Mouse (Mus musculus) hindbrain, embryonic 15.5 days (tissue): ENCODE measurements around the gene Lactbl1. TPM values are rescaled to one million over a fixed set of nuclear protein-coding genes. Genes with fewer than 3 reads are reported as not detected.

Experiments used
- ATAC-seq: fragments of 200-750 bp; cut with Nextera tagmentation; 2 replicates; pipeline ENCODE4 v1.8.0; 2017; ENCODE audit warnings: low read depth, moderate number of reproducible peaks, moderate TSS enrichment; ENCODE audit not compliant: low FRiP score
- H3K27ac ChIP-seq: fragments of 300-500 bp; sonication (generic); replicated peaks from 2 replicates; pipeline ENCODE4 v1.5.1; 2015; ENCODE audit warnings: mild to moderate bottlenecking, inconsistent platforms
- H3K27me3 ChIP-seq: fragments of 300-500 bp; sonication (generic); 2 replicates; pipeline ENCODE4 v1.6.1; 2015; ENCODE audit warnings: control low read depth, inconsistent platforms
- H3K36me3 ChIP-seq: fragments of 300-500 bp; sonication (generic); 2 replicates; pipeline ENCODE4 v1.6.1; 2015; ENCODE audit warnings: control low read depth, inconsistent platforms
- H3K4me1 ChIP-seq: fragments of 300-500 bp; sonication (generic); replicated peaks from 2 replicates; pipeline ENCODE4 v1.6.1; 2015; ENCODE audit warnings: control low read depth, inconsistent platforms
- H3K4me2 ChIP-seq: fragments of 300-500 bp; sonication (generic); 2 replicates; pipeline ENCODE4 v1.6.1; 2015; ENCODE audit warnings: moderate library complexity, mild to moderate bottlenecking, inconsistent platforms
- H3K4me3 ChIP-seq: fragments of 300-500 bp; sonication (generic); 2 replicates; pipeline ENCODE4 v1.5.1; 2015; ENCODE audit warnings: mild to moderate bottlenecking, inconsistent platforms
- H3K9ac ChIP-seq: fragments of 300-500 bp; sonication (generic); 2 replicates; pipeline ENCODE4 v1.6.1; 2015; ENCODE audit warnings: inconsistent platforms
- H3K9me3 ChIP-seq: fragments of 300-500 bp; sonication (generic); 2 replicates; pipeline ENCODE4 v1.6.1; 2016; ENCODE audit warnings: control low read depth, inconsistent platforms
- WGBS: fragments of 180-500 bp; shearing (Covaris S2); methylation state at CpG from one replicate; pipeline ENCODE4 v1.1.7; 2015; 5-methylcytosine and 5-hydroxymethylcytosine counted together
- polyA plus RNA-seq: library from polyadenylated mRNA; unstranded; fragments of >200 nt; fragmentation: Nextera tagmentation; extraction: Ambion mirVana; gene quantifications from 2 replicates; pipeline ENCODE4 v1.2.1, GENCODE M21; 2015

Lactbl1 gene
- 0.06 and 0.17 TPM in 2 replicates for polyA plus RNA-seq

DNA sequence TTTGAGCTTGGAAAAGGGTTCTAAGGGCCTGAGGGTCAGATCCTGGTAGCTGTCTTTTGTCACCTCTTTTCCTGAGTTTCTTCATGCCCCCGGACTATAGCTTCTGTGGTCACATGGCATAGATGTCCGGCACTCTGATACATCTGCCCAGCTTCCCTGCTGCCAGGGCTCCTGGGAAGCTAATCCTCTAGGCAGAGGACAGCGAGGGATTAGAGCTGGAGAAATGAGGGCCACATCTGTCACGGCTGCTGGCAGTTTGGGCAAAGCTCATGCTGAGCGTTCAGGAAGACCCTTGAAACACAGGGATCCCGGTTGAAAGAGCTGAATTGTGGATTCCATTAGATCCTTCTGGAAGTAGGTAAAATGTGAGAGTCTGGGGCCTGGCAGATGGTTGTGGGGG lies at the start of gene Lactbl1:
Gene Lactbl1 (plus strand): TSS at position 234 of the 400 bp plus-strand sequence.
- peaks cover 3% of the 10 kb centered on the region; the same call in 1 of the 2 replicates for H3K27me3 ChIP-seq
- no peak within 1 kb of the TSS for H3K4me3 ChIP-seq
- no peak for ATAC-seq
- WGBS, result 46% methylated on average over 6 of the region's 6 CpGs
- no peaks in the 10 kb centered on the region for H3K9me3 ChIP-seq
- H3K9ac ChIP-seq, result no peak within 1 kb of the TSS
- H3K4me2 ChIP-seq, result no peak within 1 kb of the TSS
- H3K36me3 ChIP-seq, result no peaks in the 10 kb centered on the region
- no peak within 1 kb of the TSS for H3K27ac ChIP-seq
- H3K4me1 ChIP-seq, result no peaks in the 10 kb centered on the region

DNA sequence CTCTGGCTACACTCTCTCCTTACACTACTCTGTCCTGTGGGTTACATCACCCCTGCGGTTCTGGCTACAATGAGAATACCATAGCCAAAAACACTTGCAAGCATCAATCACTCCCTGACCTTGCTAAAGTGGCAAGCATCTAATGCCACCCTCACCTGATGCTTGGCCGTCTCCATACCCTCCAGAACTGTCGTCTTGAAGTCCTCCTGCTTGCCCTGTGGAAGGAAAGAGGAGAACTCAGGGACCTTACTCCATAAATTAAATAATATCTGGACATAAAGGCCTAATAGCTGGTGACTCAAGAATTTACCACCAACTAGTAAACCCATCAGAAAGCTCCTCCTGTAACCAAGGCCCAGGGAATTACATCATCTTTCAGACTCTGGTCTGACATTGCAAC lies 40.5 kb upstream of the Lactbl1 start:
- H3K9me3 ChIP-seq, result no peaks in the 10 kb centered on the region
- no peak overlapping the region for H3K27ac ChIP-seq
- no peak overlapping the region for H3K4me2 ChIP-seq
- no peak overlapping the region for H3K9ac ChIP-seq
- H3K36me3 ChIP-seq, result no peaks in the 10 kb centered on the region
- WGBS, result 85% methylated on average over 3 of the region's 3 CpGs
- ATAC-seq, result no peak
- H3K27me3 ChIP-seq, result no peaks in the 10 kb centered on the region
- peaks cover 24% of the 10 kb centered on the region for H3K4me1 ChIP-seq
- no peak overlapping the region for H3K4me3 ChIP-seq

DNA sequence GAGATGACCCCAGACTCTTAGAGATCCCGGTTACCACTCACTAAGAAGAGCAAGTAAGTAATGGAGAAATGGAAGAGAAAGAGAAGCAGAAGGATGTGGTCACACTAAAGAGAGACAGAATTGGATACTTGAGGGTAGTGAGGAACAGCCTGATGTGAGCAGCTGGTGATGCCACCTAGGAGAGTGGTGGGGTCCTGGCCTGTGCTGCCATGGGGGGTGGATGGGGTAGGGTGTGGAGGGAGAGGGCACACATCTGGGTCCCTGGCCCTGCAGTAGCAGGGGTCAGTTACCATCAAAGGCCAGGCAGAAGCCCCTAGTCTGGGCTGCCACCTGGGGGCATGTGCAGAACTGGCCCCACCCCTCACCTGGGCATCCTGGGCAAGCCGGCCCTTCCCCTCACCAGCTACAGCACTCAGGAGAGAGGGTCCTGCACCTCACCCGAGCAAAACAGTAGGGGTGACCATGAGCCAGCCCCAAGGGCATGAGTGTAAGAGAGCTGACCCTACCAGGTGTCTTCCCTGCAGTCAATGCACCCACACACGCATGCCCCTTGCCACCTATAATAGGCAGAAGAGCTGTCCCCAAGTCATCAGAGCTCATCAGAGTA lies 35.1 kb upstream of the Lactbl1 start:
- Histone ChIP-seq H3K4me3 (no peak overlapping the region), H3K27me3 (no peaks in the 10 kb centered on the region), H3K27ac (no peak overlapping the region), H3K9me3 (no peaks in the 10 kb centered on the region), H3K4me1 (peaks cover 23% of the 10 kb centered on the region), H3K9ac (no peak overlapping the region), H3K4me2 (no peak overlapping the region), H3K36me3 (peaks cover 7% of the 10 kb centered on the region; the same call in 1 of the 2 replicates)
- WGBS, result 88% methylated on average over 4 of the region's 4 CpGs
- peak; percentile 82 for ATAC-seq

DNA sequence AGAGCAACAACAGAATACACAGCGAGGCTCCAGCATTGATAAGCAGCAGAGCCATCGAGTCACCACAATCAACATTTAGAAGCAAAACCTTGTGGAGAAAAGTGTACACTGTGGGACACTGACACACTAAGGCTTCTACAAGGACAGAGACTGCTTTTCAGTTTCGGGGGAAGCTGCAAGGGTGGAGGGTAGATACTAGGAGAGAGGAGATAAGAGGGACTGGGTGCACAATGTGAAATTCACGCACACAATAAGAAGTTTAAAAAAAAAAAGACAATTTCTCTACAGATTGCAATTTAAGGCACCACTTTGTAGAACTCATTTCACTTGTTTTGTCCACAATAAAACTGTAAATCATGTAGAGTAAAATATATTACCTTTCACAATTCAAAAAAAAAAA lies 34.4 kb upstream of the Lactbl1 start:
- Histone ChIP-seq H3K36me3 (peaks cover 7% of the 10 kb centered on the region; the same call in 1 of the 2 replicates), H3K9me3 (no peaks in the 10 kb centered on the region), H3K4me3 (no peak overlapping the region), H3K4me2 (no peak overlapping the region), H3K27ac (no peak overlapping the region), H3K9ac (no peak overlapping the region), H3K27me3 (no peaks in the 10 kb centered on the region), H3K4me1 (peaks cover 17% of the 10 kb centered on the region)
- WGBS, result 92% methylated on average over 4 of the region's 4 CpGs
- no peak for ATAC-seq

DNA sequence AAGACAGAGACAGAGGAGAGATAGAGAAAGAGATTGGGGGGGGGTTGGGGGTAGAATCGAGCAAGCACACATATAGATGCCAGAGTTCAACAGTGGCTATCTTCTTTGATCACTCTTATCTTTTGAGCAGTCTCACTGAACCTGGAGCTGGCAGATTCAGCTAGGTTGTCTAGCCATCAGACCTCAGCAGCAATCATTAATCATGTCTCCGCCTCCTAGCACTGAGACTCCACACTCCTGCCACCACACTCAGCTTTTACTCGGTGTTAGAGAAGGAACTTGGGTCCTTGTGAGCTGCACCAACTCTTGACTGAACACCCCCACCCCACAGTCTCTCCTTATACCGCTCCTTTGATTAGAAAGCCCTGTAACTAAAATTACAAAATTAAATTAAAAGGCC lies 30.3 kb upstream of the Lactbl1 start:
- ATAC-seq, result no peak
- Histone ChIP-seq H3K4me3 (no peak overlapping the region), H3K4me1 (peaks cover 32% of the 10 kb centered on the region), H3K27me3 (no peaks in the 10 kb centered on the region), H3K36me3 (peaks cover 7% of the 10 kb centered on the region; the same call in 1 of the 2 replicates), H3K9ac (no peak overlapping the region), H3K9me3 (no peaks in the 10 kb centered on the region), H3K27ac (no peak overlapping the region), H3K4me2 (no peak overlapping the region)
- 60% methylated on average over 4 of the region's 4 CpGs for WGBS

DNA sequence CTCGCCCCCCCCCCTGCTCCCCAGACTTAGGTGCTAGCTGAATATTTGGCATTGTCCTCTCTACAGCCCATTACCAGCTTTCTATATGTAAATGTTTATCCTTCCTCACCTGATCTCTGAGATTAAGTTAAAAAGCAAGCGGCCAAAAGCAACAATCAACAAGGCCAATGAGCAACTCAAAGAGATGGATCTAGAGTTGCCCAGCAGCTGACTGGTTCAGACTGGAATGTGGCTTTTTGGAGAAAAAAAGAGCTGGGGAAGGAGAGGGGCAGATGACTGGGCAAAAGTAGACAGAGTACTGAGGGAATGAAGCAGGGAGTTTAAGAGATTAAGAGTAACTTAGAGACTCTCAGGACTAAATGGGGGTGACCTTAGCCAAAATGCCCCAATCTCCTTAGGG lies 28.4 kb upstream of the Lactbl1 start:
- H3K27ac ChIP-seq, result no peak overlapping the region
- H3K9me3 ChIP-seq, result no peaks in the 10 kb centered on the region
- H3K27me3 ChIP-seq, result no peaks in the 10 kb centered on the region
- H3K9ac ChIP-seq, result no peak overlapping the region
- peaks cover 38% of the 10 kb centered on the region for H3K4me1 ChIP-seq
- peaks cover 7% of the 10 kb centered on the region; the same call in 1 of the 2 replicates for H3K36me3 ChIP-seq
- H3K4me3 ChIP-seq, result no peak overlapping the region
- no peak for ATAC-seq
- WGBS, result 85% methylated on average over 2 of the region's 2 CpGs
- no peak overlapping the region for H3K4me2 ChIP-seq

DNA sequence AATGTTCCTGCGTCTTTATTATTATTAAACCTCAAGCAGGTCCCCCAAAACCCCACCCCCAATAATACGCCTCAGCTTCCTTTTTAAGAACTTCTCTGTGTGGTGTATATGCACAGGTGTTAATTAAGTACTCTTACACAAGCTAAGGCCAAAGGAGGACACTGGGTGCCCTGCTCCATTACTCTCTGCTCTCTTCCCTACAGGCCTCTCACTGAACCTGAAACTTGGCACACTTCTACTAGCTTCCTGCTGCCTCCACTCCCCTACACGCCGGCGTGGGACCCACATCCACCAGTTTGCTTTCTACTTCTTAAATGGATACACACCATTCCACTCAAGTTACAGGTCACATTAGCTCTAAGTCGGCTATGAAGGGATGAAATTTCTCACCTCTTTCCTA lies 27.2 kb upstream of the Lactbl1 start:
- WGBS, result 80% methylated on average over 6 of the region's 6 CpGs
- H3K4me3 ChIP-seq, result no peak overlapping the region
- ATAC-seq, result no peak

DNA sequence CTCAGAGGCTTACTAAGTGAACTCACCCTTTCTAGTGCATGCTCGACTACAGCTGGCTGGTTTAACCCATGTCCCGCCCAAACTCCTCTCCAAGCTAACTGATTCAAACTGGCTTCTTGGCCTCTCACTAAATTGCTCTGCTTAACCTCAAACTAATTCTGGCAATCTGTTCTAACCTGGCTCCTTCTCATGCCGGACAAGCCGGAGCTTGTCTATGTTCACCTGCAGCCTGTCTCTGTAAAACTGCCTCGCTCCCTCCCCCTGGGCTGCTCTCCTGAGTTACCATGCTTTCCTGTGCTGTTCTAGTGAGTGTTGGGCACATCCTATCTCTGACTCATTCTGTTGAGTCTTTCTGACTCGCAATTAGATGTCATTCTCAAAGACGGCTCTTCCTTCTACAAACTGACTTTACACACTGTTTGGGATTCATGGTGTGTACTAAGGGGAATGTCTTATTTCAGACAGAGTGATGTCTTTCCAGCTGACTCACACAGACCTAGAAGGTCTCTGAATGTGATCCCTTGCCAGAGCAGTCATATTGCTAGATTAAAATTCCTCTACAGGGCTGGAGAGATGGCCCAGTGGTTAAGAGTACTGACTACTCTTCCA lies 24.0 kb upstream of the Lactbl1 start:
- no peak overlapping the region for H3K4me3 ChIP-seq
- no peaks in the 10 kb centered on the region for H3K9me3 ChIP-seq
- no peak for ATAC-seq
- H3K4me1 ChIP-seq, result peaks cover 52% of the 10 kb centered on the region
- H3K9ac ChIP-seq, result no peak overlapping the region
- 0 out of 2 replicates have a peak overlapping the region, but pooled peaks have one; percentile 3 for H3K4me2 ChIP-seq
- 94% methylated on average over 7 of the region's 7 CpGs for WGBS
- H3K27me3 ChIP-seq, result no peaks in the 10 kb centered on the region
- no peaks in the 10 kb centered on the region for H3K36me3 ChIP-seq
- no peak overlapping the region for H3K27ac ChIP-seq

More for the DNA sequence above, 27.2 kb upstream of the Lactbl1 start:
- Histone ChIP-seq H3K4me2 (no peak overlapping the region), H3K36me3 (peaks cover 3% of the 10 kb centered on the region; the same call in 1 of the 2 replicates), H3K9me3 (no peaks in the 10 kb centered on the region), H3K9ac (no peak overlapping the region), H3K4me1 (peaks cover 39% of the 10 kb centered on the region), H3K27me3 (no peaks in the 10 kb centered on the region), H3K27ac (no peak overlapping the region)

- Histone ChIP-seq H3K9me3 (no peaks in the 10 kb centered on the region), H3K27ac (no peak overlapping the region), H3K4me1 (peaks cover 37% of the 10 kb centered on the region), H3K4me3 (no peak overlapping the region), H3K27me3 (no peaks in the 10 kb centered on the region), H3K9ac (no peak overlapping the region), H3K36me3 (no peaks in the 10 kb centered on the region), H3K4me2 (peak overlapping the region; percentile 68; the same call in 1 of the 2 replicates)
- ATAC-seq, result no peak
- WGBS, result 95% methylated on average over 3 of the region's 3 CpGs
Observed at GRCm38 (mm10) chr4:136599869-136600268, 22.6 kb upstream of the Lactbl1 start.

DNA sequence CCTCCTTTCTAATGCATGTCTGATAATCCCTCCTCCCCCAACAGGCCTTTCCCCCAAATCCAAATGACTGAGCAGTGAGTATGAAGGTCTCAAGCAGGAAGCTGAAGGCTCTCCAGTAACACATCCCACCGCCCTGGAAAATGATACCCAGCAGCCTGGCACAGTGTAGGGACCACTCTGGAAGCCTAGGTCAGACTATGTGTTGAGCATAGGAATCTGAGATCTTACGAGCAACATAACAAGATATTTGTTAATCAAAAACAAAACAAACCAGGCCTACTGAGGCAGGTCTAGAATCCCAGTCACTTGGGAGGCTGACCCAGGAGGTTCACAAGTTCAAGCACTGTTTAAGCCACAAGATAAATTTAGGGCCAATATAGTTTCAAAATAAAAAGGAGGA lies 21.9 kb upstream of the Lactbl1 start:
- H3K36me3 ChIP-seq, result no peaks in the 10 kb centered on the region
- no peaks in the 10 kb centered on the region for H3K27me3 ChIP-seq
- peak overlapping the region; percentile 100 for H3K4me3 ChIP-seq
- peak overlapping the region; percentile 68 for H3K4me2 ChIP-seq
- H3K9ac ChIP-seq, result peak overlapping the region; percentile 12; the same call in 1 of the 2 replicates
- H3K9me3 ChIP-seq, result no peaks in the 10 kb centered on the region
- no peak overlapping the region for H3K27ac ChIP-seq
- ATAC-seq, result no peak
- whole genome bisulfite sequencing, result 91% methylated on average over 2 of the region's 2 CpGs
- peaks cover 31% of the 10 kb centered on the region for H3K4me1 ChIP-seq

DNA sequence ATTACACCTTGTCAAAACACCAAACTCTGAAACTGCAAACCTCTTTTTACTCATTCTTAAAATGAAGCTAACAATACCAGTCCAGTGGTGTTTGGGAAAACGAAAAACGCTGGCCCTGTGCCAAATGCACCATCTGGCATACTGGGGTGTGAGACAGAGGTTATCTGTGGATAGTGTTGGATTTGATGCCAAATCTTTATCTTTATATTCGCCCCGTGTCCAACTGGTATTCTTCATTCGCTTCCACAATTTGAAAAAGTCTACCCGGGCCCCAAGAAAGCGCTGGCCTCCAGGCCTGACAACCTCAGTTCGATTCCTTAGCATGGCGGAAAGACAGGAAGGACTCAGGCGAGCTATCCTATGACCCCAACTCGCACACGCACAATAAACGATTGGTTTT lies 20.9 kb upstream of the Lactbl1 start:
- ATAC-seq, result no peak
- WGBS, result 1% methylated on average over 13 of the region's 13 CpGs
- H3K27me3 ChIP-seq, result no peaks in the 10 kb centered on the region

DNA sequence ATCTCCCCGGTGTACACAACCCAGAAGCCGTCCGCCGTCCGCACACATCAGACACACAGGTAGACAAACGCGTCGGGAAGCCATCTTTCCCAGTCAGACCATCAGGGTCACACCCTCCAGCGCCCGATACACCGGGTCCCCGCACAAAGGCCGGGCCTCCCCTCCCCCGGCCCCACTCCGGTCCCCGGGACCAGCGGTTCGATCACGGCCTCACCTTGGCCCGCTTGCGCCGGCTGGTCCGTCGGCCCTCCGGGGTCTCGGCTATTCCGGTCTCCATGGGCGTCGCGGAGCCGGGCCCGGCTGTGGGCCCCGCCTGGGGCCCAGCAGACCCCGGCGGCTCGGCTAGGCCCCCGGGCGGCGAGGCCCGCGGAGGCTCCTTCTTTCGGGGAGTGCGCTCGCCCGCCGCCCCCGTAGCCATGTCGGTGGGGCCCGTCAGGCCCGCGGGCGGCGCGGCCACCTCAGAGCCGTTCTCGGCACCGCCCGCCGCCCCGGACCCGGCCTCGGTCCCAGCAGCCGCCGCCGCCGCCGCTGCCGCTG lies 20.3 kb upstream of the Lactbl1 start:
- Histone ChIP-seq H3K9ac (peak overlapping the region; percentile 100), H3K4me3 (peak overlapping the region; percentile 100)
- under 1% methylated on average over 62 of the region's 68 CpGs for WGBS

More for the DNA sequence above, 20.9 kb upstream of the Lactbl1 start:
- H3K4me2 ChIP-seq, result peak overlapping the region; percentile 68
- peaks cover 29% of the 10 kb centered on the region for H3K4me1 ChIP-seq
- H3K4me3 ChIP-seq, result peak overlapping the region; percentile 100
- H3K36me3 ChIP-seq, result no peaks in the 10 kb centered on the region
- H3K27ac ChIP-seq, result peak overlapping the region; percentile 97
- no peaks in the 10 kb centered on the region for H3K9me3 ChIP-seq
- peak overlapping the region; percentile 100 for H3K9ac ChIP-seq

More for the DNA sequence above, 20.3 kb upstream of the Lactbl1 start:
- peak; percentile 48 for ATAC-seq
- peak overlapping the region; percentile 68 for H3K4me2 ChIP-seq
- H3K9me3 ChIP-seq, result no peaks in the 10 kb centered on the region
- no peaks in the 10 kb centered on the region for H3K27me3 ChIP-seq
- H3K36me3 ChIP-seq, result no peaks in the 10 kb centered on the region
- H3K27ac ChIP-seq, result peak overlapping the region; percentile 97
- peaks cover 26% of the 10 kb centered on the region for H3K4me1 ChIP-seq
